ENCODE assay signal across 27 mouse cellular contexts in the genomic region with DNA sequence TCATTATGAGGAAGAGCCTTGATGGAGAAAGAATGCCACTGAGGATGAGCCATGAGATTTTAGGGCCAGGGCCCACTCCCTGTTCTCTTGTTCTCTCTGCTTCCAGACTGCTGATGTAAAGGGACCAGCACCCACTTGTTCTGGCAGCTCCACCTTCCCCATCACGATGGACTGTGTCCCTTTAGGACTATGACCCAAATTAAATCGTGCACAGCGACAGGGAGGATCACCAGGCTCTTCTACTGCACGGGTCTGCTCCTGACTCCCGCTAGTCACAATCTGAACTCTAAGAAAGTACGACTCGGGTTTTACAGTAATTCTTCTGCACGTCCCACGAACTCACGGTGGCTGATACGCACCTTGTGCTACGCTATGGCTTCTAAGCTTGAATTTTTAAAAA. TPM values are rescaled to one million over a fixed set of nuclear protein-coding genes. Genes with fewer than 3 reads are reported as not detected.
DNase-seq lines count a peak whose midpoint lies in the region; ATAC-seq and TF ChIP-seq lines count a peak whose summit lies in the region.
"Had no signal": no experiment of that assay in that cellular context is flagged by ENCODE, and none has a peak within 500 bp of the region (broad histone marks: within the 10 kb centered on the region; RNA-seq: fewer than 3 reads in every experiment).

No protein-coding gene starts in this region.

- peaks cover 2% of the 10 kb centered on the region; the same call in 1 of the 2 replicates for H3K4me1 ChIP-seq in forebrain, embryonic 11.5 days (replicated peaks; ENCODE audit: control insufficient read depth, insufficient read depth, low read length)
- peaks cover 31% of the 10 kb centered on the region for H3K4me1 ChIP-seq in forebrain, embryonic 15.5 days
- H3K4me1 ChIP-seq in kidney, adult 2 months (ENCODE audit: control insufficient read depth, insufficient read depth, low read length), result peaks cover 7% of the 10 kb centered on the region
- H3K4me1 ChIP-seq in kidney, embryonic 15.5 days, result peaks cover 13% of the 10 kb centered on the region
- peaks cover 8% of the 10 kb centered on the region for H3K4me1 ChIP-seq in liver, adult 2 months (ENCODE audit: control insufficient read depth, insufficient read depth, low read length)
- peaks cover 85% of the 10 kb centered on the region for H3K4me1 ChIP-seq in E14TG2a.4 (replicated peaks; ENCODE audit: low read depth, low read length)

- H3K27me3 ChIP-seq in forebrain, embryonic 11.5 days (ENCODE audit: control insufficient read depth, insufficient read depth, low read length), result peaks cover 2% of the 10 kb centered on the region; the same call in 1 of the 2 replicates
- no peaks in the 10 kb centered on the region for H3K27me3 ChIP-seq in forebrain, embryonic 15.5 days
- H3K27me3 ChIP-seq in kidney, adult 2 months (replicated peaks; ENCODE audit: control insufficient read depth, insufficient read depth, low read length), result no peaks in the 10 kb centered on the region
- H3K27me3 ChIP-seq in kidney, embryonic 15.5 days, result peaks cover 44% of the 10 kb centered on the region
- no peaks in the 10 kb centered on the region for H3K27me3 ChIP-seq in liver, adult 2 months (ENCODE audit: control insufficient read depth, insufficient read depth, low read length)
- no peaks in the 10 kb centered on the region for H3K27me3 ChIP-seq in E14TG2a.4 (ENCODE audit: insufficient read depth, low read length)
- H3K27me3 ChIP-seq: CH12.LX; embryonic facial prominence, embryonic 12.5 days; Patski had no signal

- TF ChIP-seq CTCF in kidney, adult 2 months (conservative IDR thresholded peaks at IDR 0.05; ENCODE audit: insufficient read depth, insufficient read length, low read depth, low read length), result no peak
- TF ChIP-seq CTCF in liver, adult 2 months (IDR thresholded peaks at IDR 0.05; ENCODE audit: low read depth, low read length), result no peak
- no peak for TF ChIP-seq CTCF in E14TG2a.4 (conservative IDR thresholded peaks at IDR 0.05; ENCODE audit: low read length)

- no peak for ATAC-seq in forebrain, embryonic 11.5 days (replicated peaks; ENCODE audit: low FRiP score)
- ATAC-seq in forebrain, embryonic 15.5 days (replicated peaks), result no peak
- ATAC-seq in kidney, embryonic 15.5 days (replicated peaks; ENCODE audit: low FRiP score), result no peak
- ATAC-seq: activated CD4-positive, CD25-positive, alpha-beta regulatory T cell, adult 4 months; CD4-positive, CD25-positive, alpha-beta regulatory T cell, adult 4 months; forebrain, embryonic 14.5 days; forebrain, postnatal 0 days; Patski had no signal

- H3K27ac ChIP-seq in forebrain, embryonic 11.5 days (ENCODE audit: low read depth, low read length), result no peak overlapping the region
- H3K27ac ChIP-seq in forebrain, embryonic 15.5 days (replicated peaks), result no peak overlapping the region
- H3K27ac ChIP-seq in kidney, adult 2 months (ENCODE audit: insufficient read depth, low read depth, low read length), result no peak overlapping the region
- no peak overlapping the region for H3K27ac ChIP-seq in kidney, embryonic 15.5 days
- H3K27ac ChIP-seq in liver, adult 2 months (replicated peaks; ENCODE audit: insufficient read depth, low read depth, low read length), result no peak overlapping the region
- H3K27ac ChIP-seq: embryonic facial prominence, embryonic 10.5 days; forebrain, embryonic 12.5 days had no signal

- peak; percentile 39 for DNase-seq in forebrain, embryonic 11.5 days (ENCODE audit: low spot score)
- peak; percentile 54 for DNase-seq in kidney, adult 2 months
- peak; percentile 40 for DNase-seq in liver, adult 2 months (ENCODE audit: extremely low read depth, low read depth, low spot score)
- no peak for DNase-seq in liver
- DNase-seq in testis, postnatal 14 days (ENCODE audit: low spot score), result no peak
- DNase-seq: adrenal gland, adult 8-10 months; adrenal gland, postnatal 14 days; adrenal gland, postnatal 36 days; B cell, adult 2 months; cerebellum, adult 11-12 months; cerebellum, adult 2 months; cerebellum, adult 9-10 months; cerebellum, postnatal 10 days; cerebellum, postnatal 25 days; forebrain, postnatal 0 days had no signal

- H3K9me3 ChIP-seq in forebrain, embryonic 11.5 days (ENCODE audit: control insufficient read depth, low read length), result no peaks in the 10 kb centered on the region
- H3K9me3 ChIP-seq in forebrain, embryonic 15.5 days, result no peaks in the 10 kb centered on the region
- no peaks in the 10 kb centered on the region for H3K9me3 ChIP-seq in kidney, embryonic 15.5 days (replicated peaks)
- no peaks in the 10 kb centered on the region for H3K9me3 ChIP-seq in E14TG2a.4 (ENCODE audit: low read length)
- H3K9me3 ChIP-seq: embryonic facial prominence, embryonic 10.5 days; embryonic facial prominence, embryonic 12.5 days; forebrain, embryonic 12.5 days; G1E had no signal

- H3K36me3 ChIP-seq in forebrain, embryonic 11.5 days (ENCODE audit: control insufficient read depth, insufficient read depth, low read length), result no peaks in the 10 kb centered on the region
- no peaks in the 10 kb centered on the region for H3K36me3 ChIP-seq in forebrain, embryonic 15.5 days
- H3K36me3 ChIP-seq in kidney, adult 2 months (ENCODE audit: control insufficient read depth, insufficient read depth, low read length), result no peaks in the 10 kb centered on the region
- no peaks in the 10 kb centered on the region for H3K36me3 ChIP-seq in kidney, embryonic 15.5 days
- no peaks in the 10 kb centered on the region for H3K36me3 ChIP-seq in liver, adult 2 months (ENCODE audit: control insufficient read depth, insufficient read depth, low read length)
- peaks cover 11% of the 10 kb centered on the region for H3K36me3 ChIP-seq in E14TG2a.4 (ENCODE audit: insufficient read depth, low read length)
- H3K36me3 ChIP-seq: embryonic facial prominence, embryonic 10.5 days; embryonic facial prominence, embryonic 12.5 days; forebrain, embryonic 12.5 days had no signal

- TF ChIP-seq POLR2A in kidney, adult 2 months (IDR thresholded peaks at IDR 0.05; ENCODE audit: low read depth, low read length), result no peak
- no peak for TF ChIP-seq POLR2A in liver, adult 2 months (IDR thresholded peaks at IDR 0.05; ENCODE audit: extremely low read depth, insufficient read depth, low read length)

- 83% methylated on average over 12 of the region's 12 CpGs for WGBS in forebrain, embryonic 11.5 days
- 79% methylated on average over 12 of the region's 12 CpGs for WGBS in forebrain, embryonic 15.5 days
- 73% methylated on average over 12 of the region's 12 CpGs for WGBS in kidney, adult 2 months
- WGBS in kidney, embryonic 15.5 days, result 77% methylated on average over 12 of the region's 12 CpGs
- 77% methylated on average over 12 of the region's 12 CpGs for WGBS in liver, adult 2 months

- no peak overlapping the region for H3K9ac ChIP-seq in forebrain, embryonic 11.5 days (ENCODE audit: low read length)
- H3K9ac ChIP-seq in forebrain, embryonic 15.5 days (replicated peaks), result no peak overlapping the region
- H3K9ac ChIP-seq in kidney, embryonic 15.5 days, result no peak overlapping the region
- H3K9ac ChIP-seq in liver, adult 2 months (ENCODE audit: low read depth, low read length), result no peak overlapping the region
- H3K9ac ChIP-seq: embryonic facial prominence, embryonic 12.5 days; forebrain, embryonic 12.5 days; forebrain, postnatal 0 days had no signal

- no peak overlapping the region for H3K4me2 ChIP-seq in forebrain, embryonic 11.5 days (ENCODE audit: low read depth, low read length, severe bottlenecking)
- no peak overlapping the region for H3K4me2 ChIP-seq in forebrain, embryonic 15.5 days (replicated peaks)
- H3K4me2 ChIP-seq in kidney, embryonic 15.5 days, result no peak overlapping the region
- H3K4me2 ChIP-seq: embryonic facial prominence, embryonic 12.5 days; forebrain, embryonic 12.5 days had no signal

- no peak overlapping the region for H3K4me3 ChIP-seq in forebrain, embryonic 11.5 days (ENCODE audit: low read depth, low read length)
- no peak overlapping the region for H3K4me3 ChIP-seq in forebrain, embryonic 15.5 days
- no peak overlapping the region for H3K4me3 ChIP-seq in kidney, adult 2 months (ENCODE audit: insufficient read depth, low read depth, low read length)
- H3K4me3 ChIP-seq in kidney, embryonic 15.5 days (replicated peaks), result no peak overlapping the region
- H3K4me3 ChIP-seq in liver, adult 2 months (ENCODE audit: insufficient read depth, low read depth, low read length), result no peak overlapping the region
- H3K4me3 ChIP-seq in E14TG2a.4 (replicated peaks; ENCODE audit: low read length), result peak overlapping the region; percentile 48
- H3K4me3 ChIP-seq: embryonic facial prominence, embryonic 10.5 days; embryonic facial prominence, embryonic 12.5 days; forebrain, embryonic 12.5 days had no signal

- peaks cover 3% of the 10 kb centered on the region; the same call in 1 of the 2 replicates for H3K79me2 ChIP-seq in liver, adult 2 months (ENCODE audit: control insufficient read depth, insufficient read depth, low read length)

RNA-seq across cellular contexts. Expression of a gene that starts 14.9 kb away (rescaled TPM):
- 15.7 and 16.6 TPM in 2 replicates for polyA plus RNA-seq in forebrain, embryonic 11.5 days (2014; fragmentation: Nextera tagmentation; extraction: Ambion mirVana)
- 9.5 and 10.1 TPM in 2 replicates for polyA plus RNA-seq in forebrain, embryonic 15.5 days (2015; fragmentation: Nextera tagmentation; extraction: Ambion mirVana)
- 20.0 and 22.5 TPM in 2 replicates for polyA plus RNA-seq in kidney, adult 2 months (2012; rRNA removed)
- polyA plus RNA-seq in kidney, embryonic 15.5 days (2015; fragmentation: Nextera tagmentation; extraction: Ambion mirVana), result 7.7 and 9.3 TPM in 2 replicates
- 8.9 and 10.6 TPM in 2 replicates for total RNA-seq in liver, adult 2 months (2014; rRNA removed)
- polyA plus RNA-seq in liver, adult 2 months (2012; rRNA removed), result 24.7 and 34.7 TPM in 2 replicates

Comparison
In these comparisons a context has a peak if more than half of its experiments do, and no peak if none do; other contexts are left out.
1. DNase-seq: peak in forebrain, embryonic 11.5 days (single experiment), kidney, adult 2 months (single experiment) and liver, adult 2 months (single experiment); none in liver (single experiment) and testis, postnatal 14 days (single experiment).